Mouse (Mus musculus): ENCODE results near the gene Eef1a1.
A peak's percentile ranks its signal among the peaks of the same experiment; 100 is the strongest.

Gene Eef1a1

GRCm38 (mm10) chr9:78476531-78477020 lies 12.4 kb downstream of the Eef1a1 start:
- peak; percentile 81 for DNase-seq (ENCODE audit: low read depth)

- DNase-seq (ENCODE audit: low read depth): peak; percentile 69
These were observed 13.1 kb downstream of the Eef1a1 start for GRCm38 (mm10) chr9:78475873-78476272.

GRCm38 (mm10) chr9:78475383-78475780 lies 13.6 kb downstream of the Eef1a1 start:
- no peak for DNase-seq (ENCODE audit: low read depth)

GRCm38 (mm10) chr9:78474771-78475382 lies 14.1 kb downstream of the Eef1a1 start:
- DNase-seq (ENCODE audit: low read depth): peak; percentile 42

GRCm38 (mm10) chr9:78474270-78474669 lies 14.7 kb downstream of the Eef1a1 start:
- no peak for DNase-seq (ENCODE audit: low read depth)

GRCm38 (mm10) chr9:78473588-78473987 lies 15.4 kb downstream of the Eef1a1 start:
- no peak for DNase-seq (ENCODE audit: low read depth)

- no peak for DNase-seq (ENCODE audit: low read depth)
These were observed 23.2 kb downstream of the Eef1a1 start for GRCm38 (mm10) chr9:78465725-78466124.

- DNase-seq (ENCODE audit: low read depth): peak; percentile 37
These were observed 25.6 kb downstream of the Eef1a1 start for GRCm38 (mm10) chr9:78463337-78463736.

- DNase-seq (ENCODE audit: low read depth): no peak
These were observed 31.9 kb downstream of the Eef1a1 start for GRCm38 (mm10) chr9:78457026-78457425.

- peak; percentile 87 for DNase-seq (ENCODE audit: low read depth)
These were observed 37.6 kb downstream of the Eef1a1 start for GRCm38 (mm10) chr9:78451382-78451781.

- DNase-seq (ENCODE audit: low read depth): peak; percentile 46
These were observed 38.5 kb downstream of the Eef1a1 start for GRCm38 (mm10) chr9:78450404-78450803.

GRCm38 (mm10) chr9:78447973-78448873 lies 40.7 kb downstream of the Eef1a1 start, which contains the start of the genes Mto1 and Gm17324:
Gene Mto1 (plus strand): TSS chr9:78448208.
Gene Gm17324 (minus strand): TSS chr9:78448786.
- peak; percentile 89 for DNase-seq (ENCODE audit: low read depth)

GRCm38 (mm10) chr9:78447606-78447972 lies 41.4 kb downstream of the Eef1a1 start:
- DNase-seq (ENCODE audit: low read depth): no peak

GRCm38 (mm10) chr9:78442579-78443392 lies 46.2 kb downstream of the Eef1a1 start, which contains the start of gene Cgas:
Gene Cgas (minus strand): TSS chr9:78443237.
- DNase-seq (ENCODE audit: low read depth): peak; percentile 87

GRCm38 (mm10) chr9:78442237-78442578 lies 46.7 kb downstream of the Eef1a1 start:
- DNase-seq (ENCODE audit: low read depth): no peak

GRCm38 (mm10) chr9:78439426-78439825 lies 49.5 kb downstream of the Eef1a1 start:
- no peak for DNase-seq (ENCODE audit: low read depth)

GRCm38 (mm10) chr9:78432471-78432870 lies 56.5 kb downstream of the Eef1a1 start:
- no peak for DNase-seq (ENCODE audit: low read depth)

- DNase-seq (ENCODE audit: low read depth): no peak
These were observed 58.5 kb downstream of the Eef1a1 start for GRCm38 (mm10) chr9:78430486-78430885.

GRCm38 (mm10) chr9:78429551-78429950 lies 59.4 kb downstream of the Eef1a1 start:
- DNase-seq (ENCODE audit: low read depth): no peak

GRCm38 (mm10) chr9:78428870-78429432 lies 60.0 kb downstream of the Eef1a1 start:
- no peak for DNase-seq (ENCODE audit: low read depth)
